Mouse (Mus musculus) MEL (cell line): ENCODE measurements around the gene Cyb5rl. TPM values are rescaled to one million over a fixed set of nuclear protein-coding genes. Genes with fewer than 3 reads are reported as not detected.

Experiments
- DNase-seq: peaks from one replicate; pipeline ENCODE4 v3.0.0; 2011; ENCODE audit warnings: low read depth, low spot score
- H3K27ac ChIP-seq: 2 replicates; pipeline ENCODE4 v1.5.1; 2012; ENCODE audit warnings: low read depth, mild to moderate bottlenecking, control low read depth, low read length, moderate library complexity; ENCODE audit not compliant: control insufficient read depth
- H3K27me3 ChIP-seq, 2 experiments: fragments of 150-350 bp in 1 of 2; sonication (generic) in 1 of 2; 2 replicates each; pipeline ENCODE4 v1.6.1; 2012; ENCODE audit warnings: low read length in 2 of 2, mild to moderate bottlenecking in 2 of 2, improper control_type of control experiment in 1 of 2, moderate library complexity in 1 of 2; ENCODE audit not compliant: insufficient read depth in 2 of 2, control insufficient read depth in 1 of 2
- H3K36me3 ChIP-seq, 2 experiments: 2 replicates each; pipeline ENCODE4 v1.6.1; 2012 to 2014; ENCODE audit warnings: low read length in 2 of 2, improper control_type of control experiment in 1 of 2, inconsistent platforms in 1 of 2, mild to moderate bottlenecking in 1 of 2; ENCODE audit not compliant: insufficient read depth in 2 of 2, control insufficient read depth in 1 of 2
- H3K4me1 ChIP-seq, 2 experiments: fragments of 150-350 bp in 1 of 2; sonication (generic) in 1 of 2; 2 replicates each; pipeline ENCODE4 v1.6.1; 2012; ENCODE audit warnings: low read length in 2 of 2, improper control_type of control experiment in 1 of 2, mild to moderate bottlenecking in 1 of 2; ENCODE audit not compliant: insufficient read depth in 2 of 2, control insufficient read depth in 1 of 2
- H3K4me3 ChIP-seq, 2 experiments: fragments of 150-350 bp in 1 of 2; sonication (generic) in 1 of 2; 2 replicates each; pipeline ENCODE4 v1.5.1; 2012; ENCODE audit warnings: low read depth in 2 of 2, low read length in 2 of 2, mild to moderate bottlenecking in 2 of 2, moderate library complexity in 2 of 2, control low read depth in 1 of 2, improper control_type of control experiment in 1 of 2; ENCODE audit not compliant: control insufficient read depth in 1 of 2, insufficient read depth in 1 of 2
- H3K79me2 ChIP-seq: 2 replicates; pipeline ENCODE4 v1.6.1; 2012; ENCODE audit warnings: mild to moderate bottlenecking, low read length, moderate library complexity; ENCODE audit not compliant: control insufficient read depth, poor library complexity, insufficient read depth
- H3K9ac ChIP-seq: 2 replicates; pipeline ENCODE4 v1.6.1; 2012; ENCODE audit warnings: low read depth, mild to moderate bottlenecking, control low read depth, low read length, moderate library complexity; ENCODE audit not compliant: control insufficient read depth, poor library complexity, severe bottlenecking
- H3K9me3 ChIP-seq: fragments of 150-350 bp; sonication (generic); replicated peaks from 2 replicates; pipeline ENCODE4 v1.6.1; 2012; ENCODE audit warnings: mild to moderate bottlenecking, low read length, improper control_type of control experiment, moderate library complexity; ENCODE audit not compliant: insufficient read depth
- GABPA ChIP-seq: IDR thresholded peaks from 2 replicates; pipeline ENCODE4 v1.6.1; 2012; ENCODE audit warnings: low read depth, mild to moderate bottlenecking, inconsistent platforms, low read length, improper control_type of control experiment, moderate library complexity
- JUND ChIP-seq: IDR thresholded peaks from 2 replicates; pipeline ENCODE4 v1.6.1; 2011; ENCODE audit warnings: low read depth, mild to moderate bottlenecking, improper control_type of control experiment, low read length
- MAX ChIP-seq: IDR thresholded peaks from 2 replicates; pipeline ENCODE4 v1.6.1; 2011; ENCODE audit warnings: low read length, improper control_type of control experiment
- MAZ ChIP-seq: IDR thresholded peaks from 2 replicates; pipeline ENCODE4 v1.6.1; 2012; ENCODE audit warnings: low read depth, mild to moderate bottlenecking, inconsistent platforms, low read length, improper control_type of control experiment
- NELFE ChIP-seq: IDR thresholded peaks from 2 replicates; pipeline ENCODE4 v1.6.1; 2011; ENCODE audit warnings: low read depth, low read length, improper control_type of control experiment
- POLR2AphosphoS2 ChIP-seq: IDR thresholded peaks from 2 replicates; pipeline ENCODE4 v1.6.1; 2011; ENCODE audit warnings: low read length, improper control_type of control experiment
- POLR2AphosphoS5 ChIP-seq: IDR thresholded peaks from 2 replicates; pipeline ENCODE4 v1.6.1; 2012; ENCODE audit warnings: low read depth, borderline replicate concordance, mild to moderate bottlenecking, inconsistent platforms, low read length, moderate library complexity, mixed read lengths
- RAD21 ChIP-seq: IDR thresholded peaks from 2 replicates; pipeline ENCODE4 v1.6.1; 2011; ENCODE audit warnings: mild to moderate bottlenecking, low read depth, low read length, improper control_type of control experiment
- SIN3A ChIP-seq: IDR thresholded peaks from 2 replicates; pipeline ENCODE4 v1.6.1; 2012; ENCODE audit warnings: low read length, improper control_type of control experiment, inconsistent platforms
- SMC3 ChIP-seq: IDR thresholded peaks from 2 replicates; pipeline ENCODE4 v1.6.1; 2011; ENCODE audit warnings: low read depth, low read length, improper control_type of control experiment
- TAL1 ChIP-seq: IDR thresholded peaks from 2 replicates; pipeline ENCODE4 v1.6.1; 2012; ENCODE audit warnings: mild to moderate bottlenecking, inconsistent platforms, low read length, moderate library complexity, mixed read lengths
- TBP ChIP-seq: IDR thresholded peaks from 2 replicates; pipeline ENCODE4 v1.8.0; 2011; ENCODE audit warnings: low read depth, low read length, improper control_type of control experiment
- UBTF ChIP-seq: IDR thresholded peaks from 2 replicates; pipeline ENCODE4 v1.6.1; 2012; ENCODE audit warnings: low read depth, mild to moderate bottlenecking, inconsistent platforms, low read length, improper control_type of control experiment, moderate library complexity, borderline replicate concordance; ENCODE audit not compliant: insufficient read depth
- USF1 ChIP-seq: IDR thresholded peaks from 2 replicates; pipeline ENCODE4 v1.6.1; 2014; ENCODE audit warnings: low read depth, mild to moderate bottlenecking, inconsistent platforms, low read length, improper control_type of control experiment, moderate library complexity
- ZC3H11A ChIP-seq: IDR thresholded peaks from 2 replicates; pipeline ENCODE4 v1.6.1; 2012; ENCODE audit warnings: low read depth, mild to moderate bottlenecking, inconsistent platforms, low read length, improper control_type of control experiment
- ZKSCAN1 ChIP-seq: IDR thresholded peaks from 2 replicates; pipeline ENCODE4 v1.6.1; 2012; ENCODE audit warnings: low read depth, mild to moderate bottlenecking, inconsistent platforms, low read length, improper control_type of control experiment, moderate library complexity
- ZNF384 ChIP-seq: IDR thresholded peaks from 2 replicates; pipeline ENCODE4 v1.6.1; 2012; ENCODE audit warnings: low read depth, mild to moderate bottlenecking, inconsistent platforms, low read length, improper control_type of control experiment
- polyA plus RNA-seq, 2 experiments: library from polyadenylated mRNA; stranded (reverse) in 1 of 2; unstranded in 1 of 2; fragments of >175 nt in 1 of 2; fragments of >200 nt in 1 of 2; gene quantifications; 2 replicates each; pipeline versions ENCODE4 v1.2.1 to v1.2.4; 2012; ENCODE audit warnings: low replicate concordance in 2 of 2, low read depth in 1 of 2; ENCODE audit not compliant: insufficient read length in 2 of 2, insufficient read depth in 1 of 2, missing spikeins in 1 of 2
- total RNA-seq: library from RNA; depleted of rRNA; stranded (reverse); fragments of 300-350 nt; gene quantifications from 2 replicates; pipeline ENCODE4 v1.2.3, GENCODE M21; 2012

The Cyb5rl gene
- total and polyA plus RNA-seq, 3 experiments = 8.5 to 9.3 TPM; not detected in 1

- Histone ChIP-seq H3K27ac (no peak overlapping the region), H3K36me3 (peaks cover 0 to 4% of the 10 kb centered on the region in 2 experiments; a peak in 2 of 4 replicates), H3K79me2 (0 out of 2 replicates have a peak, but pooled peaks cover 1% of the 10 kb centered on the region), H3K9ac (no peak overlapping the region), H3K27me3 (no peaks in the 10 kb centered on the region), H3K4me3 (no peak overlapping the region), H3K4me1 (no peaks in the 10 kb centered on the region), H3K9me3 (no peaks in the 10 kb centered on the region)
- no peak for DNase-seq
- TF ChIP-seq NELFE (no peak), USF1 (no peak), UBTF (no peak), MAX (no peak), TBP (no peak), MAZ (no peak), SMC3 (no peak), ZKSCAN1 (no peak), RAD21 (no peak), POLR2AphosphoS2 (no peak)
Observed at GRCm38 (mm10) chr4:107025369-107025768, 41.4 kb upstream of the Cyb5rl start.

- DNase-seq = no peak
- H3K9me3 ChIP-seq = no peaks in the 10 kb centered on the region
- no peak for TF ChIP-seq JUND
- no peak for TF ChIP-seq TAL1
- no peak for TF ChIP-seq POLR2AphosphoS5
- no peak for TF ChIP-seq ZNF384
- TF ChIP-seq SIN3A = no peak
- TF ChIP-seq SMC3 = no peak
- TF ChIP-seq ZC3H11A = no peak
- no peak for TF ChIP-seq GABPA
- TF ChIP-seq, all 39 proteins: peak for 0
- Histone ChIP-seq H3K4me1 (no peaks in the 10 kb centered on the region), H3K36me3 (peaks cover 0 to 2% of the 10 kb centered on the region in 2 experiments; a peak in 2 of 4 replicates), H3K9ac (no peak overlapping the region), H3K4me3 (no peak overlapping the region), H3K79me2 (0 out of 2 replicates have a peak, but pooled peaks cover 1% of the 10 kb centered on the region), H3K27me3 (no peaks in the 10 kb centered on the region), H3K27ac (no peak overlapping the region)
Observed at GRCm38 (mm10) chr4:107026451-107026850, 40.3 kb upstream of the Cyb5rl start.
